Mouse (Mus musculus): ENCODE results near the gene Itga8.

GRCm38 (mm10) chr2:12160486-12160885 is 141.2 kb downstream of the Itga8 start:
- TF ChIP-seq CTCF (IDR thresholded peaks at IDR 0.05; ENCODE audit: control insufficient read depth, insufficient read depth, insufficient replicate concordance, low read depth, low read length), result no peak
- no peak for TF ChIP-seq POLR2A (IDR thresholded peaks at IDR 0.05; ENCODE audit: control insufficient read depth, low read depth, low read length)
